ENCODE assay signal across 17 mouse cellular contexts in the genomic region with DNA sequence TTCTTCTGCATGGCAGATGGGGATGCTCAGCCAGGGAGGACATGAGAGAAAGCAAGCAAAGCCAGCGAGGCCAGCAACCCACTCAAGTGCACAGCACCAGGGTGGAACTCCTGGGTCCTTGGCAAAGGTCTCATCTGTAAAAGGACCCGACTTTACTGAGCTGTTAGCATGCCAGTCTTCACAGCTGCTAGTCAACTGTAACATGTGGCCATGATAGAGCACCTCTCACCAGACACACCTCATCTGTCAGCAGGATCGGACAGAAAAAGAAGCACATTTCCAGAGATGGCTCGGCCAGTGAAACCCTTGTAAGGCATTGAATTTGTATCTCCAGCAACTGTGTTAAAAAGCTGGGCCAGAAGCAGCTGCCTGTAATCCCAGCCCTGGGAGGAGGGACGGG.
A peak's percentile ranks its signal among the peaks of the same experiment; 100 is the strongest.
DNase-seq lines count a peak whose midpoint lies in the region; ATAC-seq and TF ChIP-seq lines count a peak whose summit lies in the region.
"Had no signal": no experiment of that assay in that cellular context is flagged by ENCODE, and none has a peak within 500 bp of the region (broad histone marks: within the 10 kb centered on the region; RNA-seq: fewer than 3 reads in every experiment).

No protein-coding gene starts in this region.

- H3K79me2 ChIP-seq in myocyte (ENCODE audit: control insufficient read depth, insufficient read depth), result peaks cover 16% of the 10 kb centered on the region

- no peaks in the 10 kb centered on the region for H3K27me3 ChIP-seq in heart, embryonic 10.5 days (ENCODE audit: insufficient read depth, poor library complexity, severe bottlenecking)
- no peaks in the 10 kb centered on the region for H3K27me3 ChIP-seq in hindbrain, embryonic 13.5 days
- no peaks in the 10 kb centered on the region for H3K27me3 ChIP-seq in hindbrain, embryonic 14.5 days (ENCODE audit: control insufficient read depth, insufficient read depth, low read length)
- H3K27me3 ChIP-seq in midbrain, embryonic 13.5 days, result no peaks in the 10 kb centered on the region
- H3K27me3 ChIP-seq in midbrain, embryonic 11.5 days (ENCODE audit: control insufficient read depth, insufficient read depth, low read length), result no peaks in the 10 kb centered on the region
- H3K27me3 ChIP-seq in myocyte (ENCODE audit: control insufficient read depth, insufficient read depth, insufficient read length), result no peaks in the 10 kb centered on the region
- H3K27me3 ChIP-seq: megakaryocyte, embryonic 14.5 days had no signal

- DNase-seq in heart, embryonic 10.5 days (ENCODE audit: low spot score), result no peak
- no peak for DNase-seq in heart, postnatal 25 days (ENCODE audit: low spot score)
- no peak for DNase-seq in hindbrain, embryonic 14.5 days (ENCODE audit: low spot score)
- no peak for DNase-seq in midbrain, embryonic 11.5 days (ENCODE audit: low spot score, missing footprints)
- no peak for DNase-seq in right cerebral cortex, postnatal 36 days (ENCODE audit: low spot score in 2 of 2)
- DNase-seq: adrenal gland, postnatal 36 days; cerebellum, adult 9-11 months; embryo, embryonic 11 days; kidney, adult 18-20 months; liver, postnatal 0 days; right cerebral cortex, postnatal 14 days had no signal

- no peak overlapping the region for H3K4me3 ChIP-seq in heart, embryonic 10.5 days
- no peak overlapping the region for H3K4me3 ChIP-seq in hindbrain, embryonic 13.5 days
- no peak overlapping the region for H3K4me3 ChIP-seq in hindbrain, embryonic 14.5 days (replicated peaks; ENCODE audit: low read length)
- no peak overlapping the region for H3K4me3 ChIP-seq in midbrain, embryonic 13.5 days (replicated peaks)
- H3K4me3 ChIP-seq in midbrain, embryonic 11.5 days (ENCODE audit: low read depth, low read length), result no peak overlapping the region
- H3K4me3 ChIP-seq in myocyte, result no peak overlapping the region
- H3K4me3 ChIP-seq: layer of hippocampus, adult 2 months; megakaryocyte, embryonic 14.5 days had no signal

- no peak for ATAC-seq in hindbrain, embryonic 13.5 days (ENCODE audit: low FRiP score)
- ATAC-seq in hindbrain, embryonic 14.5 days (ENCODE audit: low FRiP score), result no peak
- no peak for ATAC-seq in midbrain, embryonic 13.5 days
- ATAC-seq in midbrain, embryonic 11.5 days (ENCODE audit: low FRiP score), result no peak
- ATAC-seq: activated CD4-positive, CD25-positive, alpha-beta regulatory T cell, adult 4 months; liver, postnatal 0 days had no signal

- no peak overlapping the region for H3ac ChIP-seq in myocyte (ENCODE audit: control insufficient read depth, insufficient read length)

- H3K9me3 ChIP-seq in heart, embryonic 10.5 days, result no peaks in the 10 kb centered on the region
- no peaks in the 10 kb centered on the region for H3K9me3 ChIP-seq in hindbrain, embryonic 13.5 days
- H3K9me3 ChIP-seq in hindbrain, embryonic 14.5 days (ENCODE audit: control insufficient read depth, low read length), result no peaks in the 10 kb centered on the region
- no peaks in the 10 kb centered on the region for H3K9me3 ChIP-seq in midbrain, embryonic 13.5 days
- no peaks in the 10 kb centered on the region for H3K9me3 ChIP-seq in midbrain, embryonic 11.5 days (ENCODE audit: control insufficient read depth, low read length)
- H3K9me3 ChIP-seq: megakaryocyte, embryonic 14.5 days had no signal

- no peaks in the 10 kb centered on the region for H3K36me3 ChIP-seq in heart, embryonic 10.5 days
- no peaks in the 10 kb centered on the region for H3K36me3 ChIP-seq in hindbrain, embryonic 13.5 days
- no peaks in the 10 kb centered on the region for H3K36me3 ChIP-seq in hindbrain, embryonic 14.5 days (replicated peaks; ENCODE audit: control insufficient read depth, insufficient read depth)
- no peaks in the 10 kb centered on the region for H3K36me3 ChIP-seq in midbrain, embryonic 13.5 days
- no peaks in the 10 kb centered on the region for H3K36me3 ChIP-seq in midbrain, embryonic 11.5 days (ENCODE audit: control insufficient read depth, insufficient read depth, low read length)
- H3K36me3 ChIP-seq in myocyte (ENCODE audit: control insufficient read depth, insufficient read depth), result no peaks in the 10 kb centered on the region

- intact Hi-C loops in heart, postnatal 25 days (cut with DNase I), result no loop called here

- no peak for TF ChIP-seq POLR2A in myocyte (IDR thresholded peaks at IDR 0.05; ENCODE audit: insufficient read length, low read depth)

- H3K9ac ChIP-seq in hindbrain, embryonic 13.5 days, result no peak overlapping the region
- H3K9ac ChIP-seq in hindbrain, embryonic 14.5 days, result no peak overlapping the region
- no peak overlapping the region for H3K9ac ChIP-seq in midbrain, embryonic 13.5 days (replicated peaks)
- H3K9ac ChIP-seq in midbrain, embryonic 11.5 days (ENCODE audit: low read length), result no peak overlapping the region
- H3K9ac ChIP-seq: liver, postnatal 0 days had no signal

- WGBS in heart, embryonic 10.5 days, result 38% methylated on average over 5 of the region's 5 CpGs
- 76% methylated on average over 5 of the region's 5 CpGs for WGBS in hindbrain, embryonic 13.5 days
- WGBS in hindbrain, embryonic 14.5 days, result 81% methylated on average over 5 of the region's 5 CpGs
- WGBS in midbrain, embryonic 13.5 days, result 87% methylated on average over 5 of the region's 5 CpGs
- 88% methylated on average over 5 of the region's 5 CpGs for WGBS in midbrain, embryonic 11.5 days

- H3K27ac ChIP-seq in heart, embryonic 10.5 days, result peak overlapping the region; percentile 67
- H3K27ac ChIP-seq in hindbrain, embryonic 13.5 days, result peak overlapping the region; percentile 53; the same call in 1 of the 2 replicates
- no peak overlapping the region for H3K27ac ChIP-seq in hindbrain, embryonic 14.5 days
- H3K27ac ChIP-seq in midbrain, embryonic 13.5 days, result peak overlapping the region; percentile 51; the same call in 1 of the 2 replicates
- H3K27ac ChIP-seq in midbrain, embryonic 11.5 days (ENCODE audit: low read depth, low read length), result no peak overlapping the region
- H3K27ac ChIP-seq: layer of hippocampus, adult 2 months had no signal

- peaks cover 47% of the 10 kb centered on the region for H3K4me1 ChIP-seq in heart, embryonic 10.5 days
- peaks cover 33% of the 10 kb centered on the region; the same call in 1 of the 2 replicates for H3K4me1 ChIP-seq in hindbrain, embryonic 13.5 days (replicated peaks)
- peaks cover 7% of the 10 kb centered on the region; the same call in 1 of the 2 replicates for H3K4me1 ChIP-seq in hindbrain, embryonic 14.5 days (replicated peaks; ENCODE audit: control insufficient read depth, insufficient read depth, low read length)
- peaks cover 7% of the 10 kb centered on the region; the same call in 1 of the 2 replicates for H3K4me1 ChIP-seq in midbrain, embryonic 13.5 days (replicated peaks)
- H3K4me1 ChIP-seq in midbrain, embryonic 11.5 days (ENCODE audit: control insufficient read depth, insufficient read depth, low read length), result no peaks in the 10 kb centered on the region

- H3K4me2 ChIP-seq in hindbrain, embryonic 13.5 days, result no peak overlapping the region
- H3K4me2 ChIP-seq in hindbrain, embryonic 14.5 days (replicated peaks), result no peak overlapping the region
- no peak overlapping the region for H3K4me2 ChIP-seq in midbrain, embryonic 13.5 days (replicated peaks)
- no peak overlapping the region for H3K4me2 ChIP-seq in midbrain, embryonic 11.5 days
- H3K4me2 ChIP-seq in myocyte (ENCODE audit: low read depth), result no peak overlapping the region

TF ChIP-seq in myocyte, 11 proteins besides CTCF, POLR2A, EP300 and RAD21:
- TF ChIP-seq MAX (IDR thresholded peaks at IDR 0.05; ENCODE audit: low read depth), result no peak
- peak in 1 of 3 experiments; percentile 59 for TF ChIP-seq MYOD1 (IDR thresholded peaks at IDR 0.05; ENCODE audit: control insufficient read depth in 1 of 3, insufficient read length in 2 of 3, low read depth in 2 of 3)
- no peak for TF ChIP-seq USF1 (IDR thresholded peaks at IDR 0.05; ENCODE audit: low read depth)
- TF ChIP-seq TCF12 (IDR thresholded peaks at IDR 0.05; ENCODE audit: insufficient read depth, poor library complexity, severe bottlenecking), result peak; percentile 49
- TF ChIP-seq MYOG (IDR thresholded peaks at IDR 0.05; ENCODE audit: control insufficient read depth in 1 of 3, insufficient read depth in 1 of 3, insufficient read length in 2 of 3, low read depth in 2 of 3), result peak in 2 of 3 experiments; percentile 49 to 51

Comparison
In these comparisons a context has a peak if more than half of its experiments do, and no peak if none do; other contexts are left out.
1. H3K27ac ChIP-seq: peak in heart, embryonic 10.5 days (single experiment), hindbrain, embryonic 13.5 days (single experiment) and midbrain, embryonic 13.5 days (single experiment); none in hindbrain, embryonic 14.5 days (single experiment) and midbrain, embryonic 11.5 days (single experiment).